Mouse (Mus musculus) forebrain, embryonic 13.5 days (tissue): ENCODE measurements around the gene Gm5724. TPM values are rescaled to one million over a fixed set of nuclear protein-coding genes. Genes with fewer than 3 reads are reported as not detected.
A peak's percentile ranks its signal among the peaks of the same experiment; 100 is the strongest.

Experiments
- ATAC-seq: fragments of 200-750 bp; cut with Nextera tagmentation; 2 replicates; pipeline ENCODE4 v1.8.0; 2017
- H3K27ac ChIP-seq: fragments of 300-500 bp; sonication (generic); 2 replicates; pipeline ENCODE4 v1.5.1; 2015; ENCODE audit warnings: inconsistent platforms, mild to moderate bottlenecking, moderate library complexity
- H3K27me3 ChIP-seq: fragments of 300-500 bp; sonication (generic); 2 replicates; pipeline ENCODE4 v1.6.1; 2015; ENCODE audit warnings: mild to moderate bottlenecking, inconsistent platforms
- H3K36me3 ChIP-seq: fragments of 300-500 bp; sonication (generic); 2 replicates; pipeline ENCODE4 v1.6.1; 2015; ENCODE audit warnings: mild to moderate bottlenecking, inconsistent platforms; ENCODE audit not compliant: poor library complexity, severe bottlenecking
- H3K4me1 ChIP-seq: fragments of 300-500 bp; sonication (generic); 2 replicates; pipeline ENCODE4 v1.6.1; 2015; ENCODE audit warnings: inconsistent platforms
- H3K4me2 ChIP-seq: fragments of 300-500 bp; sonication (generic); 2 replicates; pipeline ENCODE4 v1.6.1; 2015; ENCODE audit warnings: inconsistent platforms, mild to moderate bottlenecking, moderate library complexity
- H3K4me3 ChIP-seq: fragments of 300-500 bp; sonication (generic); 2 replicates; pipeline ENCODE4 v1.5.1; 2015; ENCODE audit warnings: mild to moderate bottlenecking, inconsistent platforms
- H3K9ac ChIP-seq: fragments of 300-500 bp; sonication (generic); 2 replicates; pipeline ENCODE4 v1.6.1; 2015; ENCODE audit warnings: mild to moderate bottlenecking, inconsistent platforms
- H3K9me3 ChIP-seq: fragments of 300-500 bp; sonication (generic); replicated peaks from 2 replicates; pipeline ENCODE4 v1.6.1; 2016; ENCODE audit warnings: inconsistent platforms
- WGBS: fragments of 180-500 bp; shearing (Covaris S2); methylation state at CpG from one replicate; pipeline ENCODE4 v1.1.7; 2015; 5-methylcytosine and 5-hydroxymethylcytosine counted together
- polyA plus RNA-seq: library from polyadenylated mRNA; unstranded; fragments of >200 nt; fragmentation: Nextera tagmentation; extraction: Ambion mirVana; gene quantifications from 2 replicates; pipeline ENCODE4 v1.2.1, GENCODE M21; 2015

The Gm5724 gene
- polyA plus RNA-seq: not detected in 2 replicates

- H3K9me3 ChIP-seq: no peaks in the 10 kb centered on the region
- no peaks in the 10 kb centered on the region for H3K27me3 ChIP-seq
- H3K36me3 ChIP-seq: no peaks in the 10 kb centered on the region
- ATAC-seq: no peak
- no peak within 1 kb of the TSS for H3K4me3 ChIP-seq
- H3K27ac ChIP-seq: no peak within 1 kb of the TSS
- no peaks in the 10 kb centered on the region for H3K4me1 ChIP-seq
- no peak within 1 kb of the TSS for H3K4me2 ChIP-seq
- no peak within 1 kb of the TSS for H3K9ac ChIP-seq
- WGBS: 91% methylated on average over 3 of the region's 3 CpGs
These were observed at the start of gene Gm5724 for GRCm38 (mm10) chr6:141773710-141774109. Gene Gm5724 (minus strand): TSS chr6:141773810.

GRCm38 (mm10) chr6:141797837-141798236, 24.2 kb upstream of the Gm5724 start:
- H3K4me3 ChIP-seq: no peak overlapping the region
- H3K9me3 ChIP-seq: no peaks in the 10 kb centered on the region
- peak; percentile 78; the same call in 1 of the 2 replicates for ATAC-seq
- 19% methylated on average over 1 of the region's 1 CpGs for WGBS
- H3K27me3 ChIP-seq: no peaks in the 10 kb centered on the region
- H3K9ac ChIP-seq: no peak overlapping the region
- no peaks in the 10 kb centered on the region for H3K4me1 ChIP-seq
- no peak overlapping the region for H3K27ac ChIP-seq
- H3K4me2 ChIP-seq: no peak overlapping the region
- H3K36me3 ChIP-seq: no peaks in the 10 kb centered on the region

DNA sequence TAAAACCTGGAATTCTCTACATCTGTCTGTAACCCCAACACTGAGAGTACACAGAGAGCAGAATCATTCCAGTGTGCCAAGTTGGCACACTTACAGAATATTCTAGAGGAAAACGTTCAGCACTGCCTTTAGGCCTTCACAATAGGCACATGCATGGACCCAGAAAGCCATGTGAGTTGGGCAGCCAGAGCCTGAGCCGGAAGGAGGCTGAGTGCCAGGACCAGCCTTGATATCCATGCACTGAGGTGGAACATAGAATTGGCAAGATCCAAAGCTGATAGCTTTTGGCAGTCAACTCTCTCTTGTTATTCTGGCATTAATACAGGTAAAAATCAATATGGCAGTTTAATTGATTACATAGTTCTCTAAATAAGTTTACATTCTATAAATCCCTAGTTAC, 866 bp upstream of the Gm5724 start:
- no peaks in the 10 kb centered on the region for H3K27me3 ChIP-seq
- H3K27ac ChIP-seq: no peak overlapping the region
- H3K4me3 ChIP-seq: no peak overlapping the region
- no peak overlapping the region for H3K4me2 ChIP-seq
- no peak overlapping the region for H3K9ac ChIP-seq
- 79% methylated on average over 2 of the region's 2 CpGs for WGBS
- H3K9me3 ChIP-seq: no peaks in the 10 kb centered on the region
- no peaks in the 10 kb centered on the region for H3K4me1 ChIP-seq
- H3K36me3 ChIP-seq: no peaks in the 10 kb centered on the region
- ATAC-seq: no peak

GRCm38 (mm10) chr6:141691246-141691645, 82.4 kb downstream of the Gm5724 start:
- Histone ChIP-seq H3K27me3 (no peaks in the 10 kb centered on the region), H3K9me3 (no peaks in the 10 kb centered on the region), H3K4me3 (no peak overlapping the region), H3K4me1 (no peaks in the 10 kb centered on the region), H3K9ac (no peak overlapping the region), H3K27ac (no peak overlapping the region), H3K4me2 (no peak overlapping the region), H3K36me3 (no peaks in the 10 kb centered on the region)
- no peak for ATAC-seq

DNA sequence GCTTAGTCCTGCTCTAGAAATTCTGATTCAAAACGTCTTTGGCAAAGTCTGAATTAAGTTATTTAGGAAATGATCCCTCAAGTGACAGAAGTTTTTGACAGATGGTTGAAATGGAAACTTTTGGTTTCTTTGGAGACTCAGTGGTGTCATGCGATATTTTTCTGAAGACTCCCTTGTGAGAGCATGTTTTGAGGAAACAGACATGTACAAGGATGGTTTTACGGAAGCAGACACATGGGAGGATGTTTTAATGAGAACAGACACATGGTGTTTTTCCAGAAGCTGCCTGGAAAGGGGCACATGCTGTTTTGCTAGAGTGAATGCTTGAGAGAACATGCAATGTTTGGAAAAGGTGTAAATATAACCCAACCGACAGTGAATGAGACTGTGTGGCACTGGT, 86.6 kb downstream of the Gm5724 start:
- WGBS: 85% methylated on average over 4 of the region's 4 CpGs
- no peak for ATAC-seq

More for the DNA sequence above, 86.6 kb downstream of the Gm5724 start:
- Histone ChIP-seq H3K9me3 (no peaks in the 10 kb centered on the region), H3K4me3 (no peak overlapping the region), H3K9ac (no peak overlapping the region), H3K4me1 (no peaks in the 10 kb centered on the region), H3K36me3 (no peaks in the 10 kb centered on the region), H3K27me3 (no peaks in the 10 kb centered on the region), H3K27ac (no peak overlapping the region), H3K4me2 (no peak overlapping the region)

Other genes starting within 250 kb of the Gm5724 start
- 4.7 and 5.1 TPM in 2 replicates for gene Slco1c1, start 249.4 kb downstream of the Gm5724 start, polyA plus RNA-seq
- gene Slco1b2, start 144.3 kb downstream of the Gm5724 start, polyA plus RNA-seq: not detected in 2 replicates
- 1.0 and 2.2 TPM in 2 replicates for gene Slco1a4, start 82.4 kb upstream of the Gm5724 start, polyA plus RNA-seq
- gene Slco1a1, start 173.2 kb upstream of the Gm5724 start, polyA plus RNA-seq: not detected in 2 replicates
- gene Gm6614, start 237.6 kb upstream of the Gm5724 start, polyA plus RNA-seq: not detected in 2 replicates